Mouse (Mus musculus) neutrophil, adult 5-6 weeks (primary cell): ENCODE measurements around the gene Cxcr4. TPM values are rescaled to one million over a fixed set of nuclear protein-coding genes. Genes with fewer than 3 reads are reported as not detected.

Experiments
- ATAC-seq: fragments of 151-379, 151-347 bp; 2 replicates; pipeline ENCODE4 v1.8.0; 2017; ENCODE audit warnings: mild to moderate bottlenecking, moderate TSS enrichment; ENCODE audit not compliant: insufficient number of reproducible peaks, poor library complexity, low FRiP score, severe bottlenecking; ENCODE audit errors: extremely low read depth
- total RNA-seq: library from RNA; stranded (forward); fragments of 200-1000 nt; gene quantifications from 2 replicates; pipeline ENCODE4 v1.2.3, GENCODE M21; 2017

Gene Cxcr4
- total RNA-seq, 1 experiment from 2014 or later, result 1,038 TPM

DNA sequence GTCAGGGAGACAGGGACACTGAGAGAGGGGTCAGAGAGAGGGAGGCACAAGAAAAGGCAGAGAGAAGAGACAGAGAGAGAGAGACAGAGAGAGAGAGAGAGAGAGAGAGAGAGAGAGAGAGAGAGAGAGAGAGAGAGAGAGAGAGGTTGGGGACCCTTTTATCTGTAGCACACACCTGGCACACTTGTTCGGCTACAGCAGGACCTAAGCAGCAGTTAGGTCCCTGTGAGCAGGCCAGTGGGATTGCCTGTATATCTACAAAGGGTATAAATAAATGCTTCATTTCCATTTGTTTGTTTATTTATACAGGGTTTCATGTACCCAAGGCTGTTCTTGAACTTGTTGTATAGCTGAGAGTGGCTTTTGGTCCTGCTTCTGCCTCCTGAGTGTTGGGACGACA is 49.0 kb downstream of the Cxcr4 start:
- no peak for ATAC-seq

DNA sequence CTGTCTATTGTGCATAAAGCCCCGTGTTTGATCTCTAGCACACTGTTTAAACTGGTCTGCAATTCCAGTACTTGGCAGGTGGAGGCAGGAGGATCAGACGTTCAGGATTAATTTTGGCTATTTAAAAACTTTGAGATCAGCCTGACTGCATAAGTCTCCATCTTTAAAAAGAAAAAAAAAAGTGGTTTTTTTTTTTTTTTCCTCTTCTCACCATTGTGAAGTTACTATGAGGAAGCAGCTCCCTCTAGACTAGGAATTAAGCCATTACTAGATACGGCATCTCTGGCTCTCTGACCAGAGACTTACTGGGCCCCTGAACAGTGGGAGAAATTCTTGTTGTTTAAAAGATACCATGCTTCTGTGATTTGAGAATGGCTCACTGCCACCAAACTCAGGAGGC is 49.5 kb downstream of the Cxcr4 start:
- ATAC-seq, result no peak

DNA sequence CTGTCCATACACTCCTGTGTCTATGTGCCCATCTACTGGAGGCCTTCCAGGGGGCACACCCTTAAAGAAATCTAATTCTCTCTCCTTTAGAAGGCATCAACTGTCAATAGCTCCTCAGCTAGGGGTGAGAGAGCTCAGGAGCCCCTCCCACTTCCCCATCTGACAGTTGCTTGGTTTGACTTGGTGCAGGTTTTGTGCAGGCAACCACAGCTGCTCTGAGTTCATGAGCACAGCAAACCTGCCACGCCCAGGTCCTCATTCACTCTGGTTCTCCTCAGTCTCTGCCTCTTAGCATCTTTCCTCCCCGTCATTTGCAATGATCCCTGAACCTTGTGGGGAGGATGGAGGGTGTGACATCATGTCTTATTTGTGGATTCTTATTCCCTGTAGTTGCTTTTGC is 51.9 kb downstream of the Cxcr4 start:
- peak; percentile 61; the same call in 1 of the 2 replicates for ATAC-seq

DNA sequence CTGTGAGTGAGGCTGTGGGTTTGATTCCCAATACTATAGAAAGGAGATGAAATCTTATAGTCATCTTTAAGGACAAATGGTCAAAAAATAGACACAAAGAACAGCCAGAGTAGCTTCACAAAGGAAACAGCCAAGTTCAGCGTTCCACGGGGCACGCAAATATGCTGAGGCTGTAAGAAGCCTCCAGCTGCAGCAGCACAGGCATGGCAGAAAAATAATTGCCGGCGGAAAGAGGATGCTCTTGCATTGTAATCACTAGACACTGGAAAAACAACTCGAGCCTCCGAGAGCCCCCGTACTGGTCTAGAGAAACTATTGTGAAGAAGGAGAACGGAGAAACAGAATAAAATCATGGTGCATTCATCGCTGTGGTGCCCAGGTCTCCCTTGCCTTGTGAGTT is 52.5 kb downstream of the Cxcr4 start:
- ATAC-seq, result no peak

Other genes starting within 250 kb of the Cxcr4 start
- gene Mcm6, start 232.6 kb downstream of the Cxcr4 start, total RNA-seq, result 29.6 and 31.3 TPM in 2 replicates
- 55.2 and 69.4 TPM in 2 replicates for gene Dars, start 174.9 kb downstream of the Cxcr4 start, total RNA-seq